Mouse (Mus musculus) brain, embryonic 14.5 days (tissue): ENCODE data around the gene Slc8a3. TPM values are rescaled to one million over a fixed set of nuclear protein-coding genes. Genes with fewer than 3 reads are reported as not detected.

Experiments used
- DNase-seq: peaks from one replicate; pipeline ENCODE4 v3.0.0-alpha.2; 2011; ENCODE audit warnings: low read depth
- CTCF ChIP-seq: fragments of 200-500 bp; IDR thresholded peaks from 2 replicates; pipeline ENCODE4 v1.5.1; 2012; ENCODE audit warnings: inconsistent platforms, mild to moderate bottlenecking, moderate library complexity, borderline replicate concordance; ENCODE audit not compliant: insufficient read depth, insufficient read length; ENCODE audit errors: extremely low read depth
- POLR2A ChIP-seq: fragments of 200-500 bp; IDR thresholded peaks from 2 replicates; pipeline ENCODE4 v1.6.1; 2012; ENCODE audit warnings: mild to moderate bottlenecking, inconsistent platforms, borderline replicate concordance; ENCODE audit not compliant: poor library complexity, insufficient read depth, insufficient read length, severe bottlenecking; ENCODE audit errors: extremely low read depth
- polyA plus RNA-seq: library from polyadenylated mRNA; depleted of rRNA; stranded (reverse); fragments of >200 nt; gene quantifications from 2 replicates; pipeline ENCODE4 v1.2.3, GENCODE M21; 2012; rRNA removed

Slc8a3 gene
- polyA plus RNA-seq, 1 experiment = 11.7 TPM

- TF ChIP-seq CTCF = no peak
- no peak for TF ChIP-seq POLR2A
- no peak for DNase-seq
Measured at GRCm38 (mm10) chr12:81150917-81151316, 182.1 kb downstream of the Slc8a3 start.

- no peak for DNase-seq
- TF ChIP-seq POLR2A (no peak), CTCF (no peak)
Measured at GRCm38 (mm10) chr12:81147956-81148355, 185.0 kb downstream of the Slc8a3 start.

Other genes starting within 250 kb of the Slc8a3 start
- gene Gm4787, start 46.3 kb upstream of the Slc8a3 start, polyA plus RNA-seq = 0.97 and 1.6 TPM in 2 replicates
- 1.00 and 1.7 TPM in 2 replicates for gene Adam4, start 88.8 kb upstream of the Slc8a3 start, polyA plus RNA-seq
- gene Cox16, start 151.9 kb upstream of the Slc8a3 start, polyA plus RNA-seq = 77.7 and 106 TPM in 2 replicates
- gene Gm20498, start 199.7 kb upstream of the Slc8a3 start, polyA plus RNA-seq = 18.5 and 27.6 TPM in 2 replicates
- gene Synj2bp, start 199.7 kb upstream of the Slc8a3 start, polyA plus RNA-seq = 21.8 and 21.9 TPM in 2 replicates
- gene Adam21, start 235.3 kb upstream of the Slc8a3 start, polyA plus RNA-seq = 0.35 and 0.48 TPM in 2 replicates